Mouse (Mus musculus) adrenal gland, adult 18-20 months (tissue): ENCODE measurements around the gene Pgpep1. TPM values are rescaled to one million over a fixed set of nuclear protein-coding genes. Genes with fewer than 3 reads are reported as not detected.

Experiments
- total RNA-seq, 2 experiments: library from RNA; stranded (reverse); gene quantifications; 1 replicate in 1 of 2; 2 replicates in 1 of 2; pipeline ENCODE4 v1.2.3; 2021

Gene Pgpep1
- total RNA-seq, 2 experiments from 2014 or later = 101 to 153 TPM

Other genes starting within 250 kb of the Pgpep1 start
- 10 to 100 TPM; 19.3 to 22.3 TPM for gene Crtc1, start 220.8 kb downstream of the Pgpep1 start, total RNA-seq
- 10 to 100 TPM; 26.0 to 27.0 TPM for gene Klhl26, start 183.4 kb downstream of the Pgpep1 start, total RNA-seq
- 10 to 100 TPM; 20.4 to 26.4 TPM for gene Tmem59l, start 173.0 kb downstream of the Pgpep1 start, total RNA-seq
- 1 to 10 TPM in 1 of 2 experiments, under 1 TPM in 1; 0.74 to 1.6 TPM for gene Crlf1, start 167.2 kb downstream of the Pgpep1 start, total RNA-seq
- gene Rex1bd, start 153.6 kb downstream of the Pgpep1 start, total RNA-seq = 100 to 1,000 TPM; 155 to 174 TPM
- gene Uba52, start 149.6 kb downstream of the Pgpep1 start, total RNA-seq = 1,000 to 10,000 TPM; 1,449 to 1,570 TPM
- 100 to 1,000 TPM; 257 to 332 TPM for gene Fkbp8, start 132.7 kb downstream of the Pgpep1 start, total RNA-seq
- 10 to 100 TPM; 68.1 to 76.3 TPM for gene Kxd1, start 132.4 kb downstream of the Pgpep1 start, total RNA-seq
- gene Ell, start 120.9 kb downstream of the Pgpep1 start, total RNA-seq = 10 to 100 TPM; 23.1 to 26.6 TPM
- 100 to 1,000 TPM; 115 to 165 TPM for gene Isyna1, start 66.0 kb downstream of the Pgpep1 start, total RNA-seq
- gene Ssbp4, start 51.5 kb downstream of the Pgpep1 start, total RNA-seq = 10 to 100 TPM; 78.5 to 86.9 TPM
- gene Lrrc25, start 44.2 kb downstream of the Pgpep1 start, total RNA-seq = 1 to 10 TPM; 1.4 to 3.0 TPM
- 1 to 10 TPM; 2.2 to 6.4 TPM for gene Gdf15, start 27.9 kb downstream of the Pgpep1 start, total RNA-seq
- gene Lsm4, start 12.9 kb upstream of the Pgpep1 start, total RNA-seq = 10 to 100 TPM; 73.2 to 75.9 TPM
- 100 to 1,000 TPM; 228 to 252 TPM for gene Jund, start 38.6 kb upstream of the Pgpep1 start, total RNA-seq
- under 1 TPM in 1 of 2 experiments, not detected in 1; 0.10 TPM for gene Iqcn, start 43.1 kb upstream of the Pgpep1 start, total RNA-seq
- gene Gm3336, start 58.2 kb upstream of the Pgpep1 start, total RNA-seq = under 1 TPM in 1 of 2 experiments, not detected in 1; 0.53 TPM
- under 1 TPM; 0.42 to 0.86 TPM for gene Pde4c, start 63.3 kb upstream of the Pgpep1 start, total RNA-seq
- gene Rab3a, start 94.3 kb upstream of the Pgpep1 start, total RNA-seq = 10 to 100 TPM; 52.4 to 60.4 TPM
- 100 to 1,000 TPM in 1 of 2 experiments, 10 to 100 TPM in 1; 94.9 to 120 TPM for gene Mpv17l2, start 100.6 kb upstream of the Pgpep1 start, total RNA-seq
- gene Pik3r2, start 116.3 kb upstream of the Pgpep1 start, total RNA-seq = 10 to 100 TPM; 30.5 to 36.5 TPM
- gene Mast3, start 144.7 kb upstream of the Pgpep1 start, total RNA-seq = 10 to 100 TPM; 15.6 to 16.7 TPM
- gene Il12rb1, start 148.1 kb upstream of the Pgpep1 start, total RNA-seq = under 1 TPM; 0.66 to 0.77 TPM
- gene Arrdc2, start 179.3 kb upstream of the Pgpep1 start, total RNA-seq = 1 to 10 TPM; 8.3 to 8.7 TPM
- gene Kcnn1, start 202.9 kb upstream of the Pgpep1 start, total RNA-seq = 1 to 10 TPM; 2.2 to 2.8 TPM
- gene Ccdc124, start 213.5 kb upstream of the Pgpep1 start, total RNA-seq = 10 to 100 TPM; 58.9 to 59.3 TPM
- not detected for gene Slc5a5, start 232.4 kb upstream of the Pgpep1 start, total RNA-seq
- 1,000 to 10,000 TPM; 1,253 to 1,401 TPM for gene Rpl18a, start 237.0 kb upstream of the Pgpep1 start, total RNA-seq
- 10 to 100 TPM; 34.3 to 39.5 TPM for gene Map1s, start 245.5 kb upstream of the Pgpep1 start, total RNA-seq